Mouse (Mus musculus): Measurements from ENCODE around the gene Dhx34.

- no peak for TF ChIP-seq CTCF (IDR thresholded peaks at IDR 0.05 in 2 of 3, conservative IDR thresholded peaks at IDR 0.05 in 1 of 3; ENCODE audit: control insufficient read depth in 1 of 3, insufficient read depth in 1 of 3, low read depth in 2 of 3, low read length in 3 of 3, poor library complexity in 1 of 3, severe bottlenecking in 1 of 3)
- TF ChIP-seq USF1 (IDR thresholded peaks at IDR 0.05; ENCODE audit: low read depth, low read length): no peak
- TF ChIP-seq TCF12 (IDR thresholded peaks at IDR 0.05; ENCODE audit: low read depth, low read length): no peak
- TF ChIP-seq SMC3 (IDR thresholded peaks at IDR 0.05; ENCODE audit: low read depth, low read length): no peak
- TF ChIP-seq MXI1 (IDR thresholded peaks at IDR 0.05; ENCODE audit: low read depth, low read length): no peak
- TF ChIP-seq RCOR1 (IDR thresholded peaks at IDR 0.05; ENCODE audit: low read depth, low read length): no peak
- no peak for TF ChIP-seq ETS1 (IDR thresholded peaks at IDR 0.05; ENCODE audit: low read depth, low read length)
- no peak for TF ChIP-seq MAZ (IDR thresholded peaks at IDR 0.05; ENCODE audit: low read depth, low read length)
- no peak for TF ChIP-seq EP300 (IDR thresholded peaks at IDR 0.05; ENCODE audit: low read depth in 1 of 2, low read length in 2 of 2)
- TF ChIP-seq TBP (IDR thresholded peaks at IDR 0.05; ENCODE audit: low read depth, low read length): no peak
These were observed 74.2 kb downstream of the Dhx34 start for GRCm38 (mm10) chr7:16147643-16148042.

All from MEL (cell line).